Mouse (Mus musculus): ENCODE data around the gene Pakap. TPM values are rescaled to one million over a fixed set of nuclear protein-coding genes. Genes with fewer than 3 reads are reported as not detected.
A peak's percentile ranks its signal among the peaks of the same experiment; 100 is the strongest.

Gene Pakap
- total RNA-seq, 1 experiment from 2014 or later = 126 TPM

GRCm38 (mm10) chr4:57626921-57627320, 58.9 kb downstream of the Pakap start:
- DNase-seq = no peak

GRCm38 (mm10) chr4:57632386-57632785, 64.4 kb downstream of the Pakap start:
- DNase-seq = peak; percentile 20

- DNase-seq = no peak
Observed at GRCm38 (mm10) chr4:57633052-57633451, 65.1 kb downstream of the Pakap start.

DNA sequence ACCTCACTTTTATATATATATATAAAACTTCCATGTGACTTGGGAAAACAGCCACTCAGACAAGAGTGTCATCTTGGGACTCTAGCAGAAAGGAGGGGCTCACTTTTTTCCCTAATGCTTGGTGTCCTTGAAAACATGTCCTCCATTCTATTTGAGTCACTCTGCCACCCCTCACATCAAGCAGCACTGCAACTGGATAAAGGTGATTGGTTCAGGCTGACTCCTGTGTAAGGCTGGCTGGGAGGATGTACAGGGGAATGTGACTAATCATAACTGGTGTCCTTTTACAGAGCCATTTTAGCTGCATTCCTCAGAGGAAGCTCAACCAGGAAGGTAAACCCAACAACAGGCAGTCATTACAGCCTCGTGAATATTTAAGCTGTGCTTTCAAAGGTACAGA, 67.0 kb downstream of the Pakap start:
- DNase-seq = no peak

DNA sequence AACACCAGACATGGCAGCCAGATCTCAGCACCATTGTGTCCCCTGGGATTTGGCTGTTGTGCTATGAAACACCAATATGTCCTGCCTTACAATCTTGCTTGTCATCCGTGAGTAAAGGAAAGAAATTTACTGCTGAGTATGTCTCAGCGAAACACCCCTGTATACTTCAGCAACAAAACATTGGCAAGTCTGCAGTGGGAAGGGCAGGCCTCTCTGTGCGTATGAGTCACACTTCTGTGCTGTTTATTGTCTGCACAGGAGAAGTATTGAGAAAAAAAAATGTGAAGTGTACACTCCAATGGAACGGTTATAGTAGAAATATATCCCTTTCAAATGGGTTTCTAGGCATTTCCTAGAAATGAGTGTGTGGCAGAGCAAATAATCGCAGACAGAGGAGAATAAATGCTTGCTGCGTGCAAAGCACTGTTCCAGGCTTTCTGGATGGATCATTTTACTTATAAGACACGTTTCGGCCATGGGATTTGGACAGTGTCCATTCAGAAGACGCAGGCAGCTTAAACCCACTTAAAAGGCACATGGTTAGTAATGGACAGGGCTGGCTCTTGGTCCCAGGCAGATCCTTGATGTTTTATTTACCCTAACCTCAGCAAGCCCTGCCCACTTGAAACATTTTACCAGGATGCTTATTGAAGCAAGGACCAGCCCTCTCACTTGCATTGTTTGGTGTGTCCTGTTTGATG, 69.0 kb downstream of the Pakap start:
- DNase-seq = no peak

- no peak for DNase-seq
Observed at GRCm38 (mm10) chr4:57637636-57638386, 69.8 kb downstream of the Pakap start.

- DNase-seq = no peak
Observed at GRCm38 (mm10) chr4:57638941-57639340, 71.0 kb downstream of the Pakap start.

DNA sequence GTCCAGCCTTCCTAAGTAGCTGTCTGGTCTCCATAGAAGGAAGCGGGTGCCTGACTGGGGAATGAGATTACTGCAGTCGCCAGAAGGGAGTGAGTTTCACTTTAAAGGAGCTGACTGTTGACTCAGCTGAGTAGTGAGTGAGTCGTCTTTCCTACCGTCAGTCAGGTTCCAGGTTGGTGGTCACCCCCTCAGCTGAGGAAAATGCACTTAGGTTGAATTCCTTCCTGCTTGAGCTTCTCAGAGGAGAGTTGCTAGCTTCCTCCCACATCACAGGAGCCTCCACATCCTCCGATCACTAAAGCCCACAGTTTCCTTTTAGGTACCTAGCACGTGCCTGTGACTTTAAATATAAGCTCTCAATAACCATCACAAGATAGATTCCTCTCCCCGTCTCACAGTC, 72.2 kb downstream of the Pakap start:
- DNase-seq = no peak

GRCm38 (mm10) chr4:57640971-57641370, 73.0 kb downstream of the Pakap start:
- no peak for DNase-seq

DNA sequence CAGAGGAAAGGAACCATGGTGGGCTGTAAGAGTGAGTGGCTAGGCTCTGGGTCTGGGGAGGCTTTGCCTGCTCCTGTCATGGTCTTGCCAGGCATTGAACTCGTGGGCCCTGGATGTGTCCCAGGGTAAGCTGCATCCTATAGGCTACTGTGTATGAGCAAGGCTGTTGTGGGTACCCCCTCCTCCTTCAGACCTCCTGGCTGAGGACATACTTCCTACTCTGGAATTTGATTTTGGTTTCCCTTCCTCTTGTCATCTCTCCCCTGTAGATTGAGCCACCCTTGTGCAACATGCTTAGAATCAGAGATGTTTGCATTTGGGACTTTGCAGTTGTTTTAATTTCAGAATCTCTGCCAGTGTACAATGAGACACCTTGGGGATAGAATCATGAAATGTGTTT, 83.0 kb downstream of the Pakap start:
- DNase-seq = no peak

DNA sequence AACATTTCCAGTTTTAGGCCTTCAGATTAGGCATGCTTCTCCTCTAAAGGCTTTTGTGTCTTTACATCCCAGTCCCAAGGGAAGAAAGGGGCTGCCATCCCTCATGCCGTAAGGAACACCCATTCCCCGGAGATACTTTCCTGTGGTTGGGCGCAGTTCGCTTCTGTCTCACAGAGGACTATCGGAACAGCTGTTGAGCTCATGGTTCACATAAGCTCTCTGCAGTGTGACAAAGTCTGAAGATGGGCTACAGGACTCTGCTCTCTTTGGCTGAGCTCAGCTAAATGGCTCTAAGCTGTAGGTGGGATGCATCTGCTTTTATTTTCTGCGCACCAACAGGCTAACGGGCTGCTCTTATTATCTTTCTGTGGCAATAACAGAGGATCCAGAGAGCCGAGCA, 83.6 kb downstream of the Pakap start:
- no peak for DNase-seq

DNA sequence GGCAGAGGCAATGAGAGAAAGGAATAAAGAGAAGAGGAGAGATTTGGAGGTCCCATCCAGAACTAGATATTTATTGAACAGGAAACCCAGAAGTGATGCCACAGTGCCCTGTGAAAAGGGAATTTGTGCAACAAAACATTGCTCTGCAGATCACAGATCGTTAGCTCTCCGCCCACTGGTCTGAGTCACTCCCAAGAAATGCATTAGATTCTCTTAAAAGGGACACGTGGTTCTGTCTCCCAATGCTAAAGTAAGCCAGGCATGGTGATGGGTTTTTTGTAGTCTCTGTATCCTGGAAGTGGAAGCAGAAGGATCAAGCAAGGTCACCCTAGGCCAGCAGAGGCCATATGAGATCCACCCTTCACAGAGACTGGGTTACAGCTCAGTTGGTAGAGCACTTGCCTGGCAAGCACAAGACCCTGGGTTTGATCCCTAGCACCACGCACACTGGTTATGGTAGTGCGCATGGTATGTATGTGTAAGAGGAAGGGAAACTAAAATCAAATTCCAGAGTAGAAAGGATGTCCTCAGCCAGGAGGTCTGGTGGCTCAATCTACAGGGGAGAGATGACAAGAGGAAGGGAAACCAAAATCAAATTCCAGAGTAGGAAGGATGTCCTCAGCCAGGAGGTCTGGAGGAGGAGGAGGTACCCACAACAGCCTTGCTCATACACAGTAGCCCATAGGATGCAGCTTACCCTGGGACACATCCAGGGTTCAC, 84.4 kb downstream of the Pakap start:
- no peak for DNase-seq

DNA sequence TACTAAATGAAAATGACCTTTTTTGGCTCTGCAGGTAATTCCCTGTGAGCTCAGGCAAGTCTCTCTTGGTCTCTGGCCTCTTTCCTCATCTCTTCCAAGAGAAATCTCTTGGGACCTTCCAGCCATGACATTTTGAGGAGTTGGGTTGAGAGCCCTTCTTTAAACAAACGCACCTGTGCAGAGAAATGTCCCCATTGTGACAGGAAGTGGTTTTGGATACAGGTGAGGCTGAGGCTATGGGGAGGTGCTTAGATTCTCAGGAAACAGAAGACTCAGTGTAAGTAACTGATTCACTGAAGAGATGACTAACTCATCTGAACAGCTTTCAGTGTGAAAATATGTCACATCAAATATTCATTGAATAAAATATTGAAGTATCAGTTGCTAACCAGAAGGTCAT, 88.0 kb downstream of the Pakap start:
- DNase-seq = no peak

GRCm38 (mm10) chr4:57656388-57656787, 88.4 kb downstream of the Pakap start:
- no peak for DNase-seq

GRCm38 (mm10) chr4:57656861-57657260, 88.9 kb downstream of the Pakap start:
- DNase-seq = no peak

DNA sequence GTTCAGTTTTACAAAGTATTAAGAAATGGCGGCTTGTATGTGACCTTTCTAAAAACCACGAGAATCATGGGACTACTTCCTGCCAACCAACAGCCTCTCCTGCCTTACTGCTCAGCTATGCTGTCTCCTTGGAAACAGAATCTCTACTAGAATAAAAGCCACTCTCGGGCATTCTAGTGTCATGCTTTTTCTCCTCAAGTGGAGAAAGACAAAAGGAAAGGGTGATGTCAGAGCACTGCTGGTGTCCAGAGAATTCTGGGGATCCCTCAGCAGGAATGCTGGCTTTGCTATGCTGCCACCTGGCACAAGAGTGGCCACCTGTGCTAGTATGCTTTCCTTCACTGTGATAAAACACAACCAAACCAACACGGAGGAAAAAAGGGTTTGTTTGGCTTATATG, 92.5 kb downstream of the Pakap start:
- no peak for DNase-seq

DNA sequence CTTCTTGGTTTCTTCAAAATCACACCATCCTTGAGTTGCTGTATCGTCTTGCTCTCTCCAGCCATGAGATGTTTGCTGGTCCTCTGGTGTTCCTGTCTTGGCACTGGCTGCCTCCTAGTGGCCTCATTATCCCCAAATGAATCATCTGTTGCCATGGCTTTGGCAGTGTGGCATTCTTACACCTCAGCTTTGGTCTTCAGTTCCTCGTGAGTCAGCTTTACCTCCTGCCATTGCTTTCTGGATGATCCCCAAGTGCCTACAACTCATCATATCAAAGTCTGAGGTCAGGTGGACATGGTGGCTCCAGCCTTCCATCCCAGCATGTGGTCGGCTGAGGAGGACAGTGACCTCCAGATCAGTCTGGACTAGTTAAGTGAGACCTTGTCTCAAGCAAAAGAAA, 98.1 kb downstream of the Pakap start:
- peak; percentile 33 for DNase-seq

DNA sequence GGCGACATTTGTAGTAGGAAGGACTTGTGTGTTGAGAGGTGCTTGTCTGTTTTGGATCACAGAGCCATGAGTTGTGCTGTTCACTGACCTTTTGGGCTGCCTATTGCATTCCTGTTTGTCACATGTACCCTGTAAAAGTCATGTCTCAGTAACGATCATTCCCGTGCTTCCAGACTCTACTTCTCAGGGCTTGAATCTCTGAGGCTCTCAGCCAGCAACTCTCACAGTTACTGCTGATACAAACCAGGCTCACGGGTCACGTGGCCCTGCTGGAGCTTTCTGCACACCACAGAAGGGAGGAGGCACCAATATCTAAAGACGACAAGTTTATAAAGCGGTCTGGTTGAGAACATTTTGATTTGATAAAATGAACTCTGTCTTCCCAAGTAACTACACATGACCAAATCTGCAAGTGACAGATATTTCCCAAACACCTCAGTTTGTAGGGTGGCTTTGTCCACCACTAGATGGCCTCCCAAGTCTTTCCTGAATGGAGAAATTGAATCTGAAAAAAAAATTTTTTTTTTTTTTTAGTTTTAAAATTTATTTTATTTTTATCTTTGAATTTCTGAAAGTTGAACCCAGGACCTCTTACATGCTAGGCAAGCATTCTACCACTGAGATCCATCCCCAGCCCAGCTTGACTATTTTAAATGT, 103.0 kb downstream of the Pakap start:
- DNase-seq = peak; percentile 46

DNA sequence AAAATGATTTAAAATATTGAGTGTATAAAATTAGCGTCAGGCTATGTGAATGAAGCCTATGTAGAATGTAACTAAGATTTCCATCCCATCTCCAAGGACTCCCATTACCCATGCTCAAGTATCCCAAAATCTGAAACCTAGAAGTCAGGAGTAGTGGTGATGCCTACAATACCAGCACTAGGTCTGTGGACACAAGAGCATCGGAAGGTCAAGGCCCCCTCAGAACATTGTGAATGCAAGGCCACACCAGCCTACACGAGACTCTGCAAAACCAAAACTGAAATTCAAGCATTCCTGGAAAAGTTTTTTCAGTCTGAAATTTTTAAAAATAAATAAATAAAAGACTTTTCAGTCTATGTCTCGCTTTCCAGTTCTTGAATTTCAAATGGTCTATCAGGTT, 104.6 kb downstream of the Pakap start:
- DNase-seq = no peak

DNA sequence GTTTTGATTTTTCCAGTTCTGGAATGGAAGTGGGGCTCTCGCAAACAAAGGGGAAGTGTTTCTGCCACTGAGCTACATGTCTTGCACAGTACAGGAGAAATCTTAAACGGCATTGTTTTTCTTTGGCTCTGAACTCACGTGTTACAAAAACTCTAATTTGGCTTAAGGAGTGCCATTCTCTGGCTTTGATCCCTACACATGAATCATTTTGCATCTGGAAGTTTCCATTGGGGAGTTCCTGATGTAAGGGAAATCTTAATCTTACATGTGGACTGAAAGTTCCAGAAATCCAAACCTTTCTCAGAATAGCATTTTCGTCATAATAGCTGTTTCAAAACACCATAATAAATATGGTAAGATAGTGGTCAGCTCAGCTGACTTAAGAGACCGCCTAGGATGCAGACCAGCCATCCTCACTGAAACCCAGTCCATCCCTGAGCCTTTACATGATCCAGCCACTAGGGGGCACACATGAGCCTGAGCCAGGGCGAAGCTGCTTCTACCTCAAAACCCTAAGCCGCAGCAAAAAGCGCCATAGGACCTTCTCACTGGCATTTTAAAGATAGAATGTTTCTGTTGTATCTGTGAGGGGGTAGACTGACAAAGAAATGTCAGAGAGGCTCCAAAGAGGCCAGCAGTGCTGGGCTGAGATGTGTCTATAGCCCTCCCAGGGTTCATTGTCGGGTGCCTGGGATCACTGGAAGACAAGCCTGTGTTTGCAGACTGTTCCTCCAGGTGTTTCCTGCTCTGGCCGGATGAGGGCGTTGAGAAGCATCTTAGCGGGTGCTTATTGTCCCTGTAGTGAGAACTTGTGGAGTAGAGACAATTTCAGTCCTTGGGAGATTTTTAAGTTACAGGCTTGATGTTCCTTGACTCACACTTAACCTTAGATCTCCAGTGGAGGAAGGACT, 105.3 kb downstream of the Pakap start:
- peak; percentile 88 for DNase-seq

GRCm38 (mm10) chr4:57674351-57674750, 106.4 kb downstream of the Pakap start:
- no peak for DNase-seq

DNA sequence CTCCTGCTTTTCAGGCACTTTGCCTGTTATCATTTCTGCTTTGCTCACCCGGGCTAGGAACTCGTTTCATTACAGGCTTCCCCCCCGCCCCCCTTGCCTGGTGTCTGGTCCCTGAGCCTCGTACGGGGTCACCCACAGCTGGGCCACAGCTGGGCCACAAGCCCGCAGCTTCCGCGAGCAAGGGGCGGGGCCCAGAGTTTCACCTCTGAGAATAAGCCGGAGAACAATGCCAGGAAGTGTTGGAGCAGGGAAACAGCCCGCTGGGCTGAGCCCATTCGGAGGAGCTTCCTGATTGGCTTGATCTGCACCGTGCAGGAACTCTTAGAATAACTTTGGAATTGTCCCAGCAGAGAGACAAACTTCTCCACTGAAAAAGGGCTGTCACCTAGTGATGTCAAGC, 107.4 kb downstream of the Pakap start:
- DNase-seq = peak; percentile 64

Data from adrenal gland, postnatal 25 days (tissue).